Mouse (Mus musculus): ENCODE measurements around the gene Ntrk3. TPM values are rescaled to one million over a fixed set of nuclear protein-coding genes. Genes with fewer than 3 reads are reported as not detected.

Ntrk3 gene
- polyA plus RNA-seq, 1 experiment from 2014 or later: 0.52 TPM

GRCm38 (mm10) chr7:78145251-78145650 lies 592.6 kb downstream of the Ntrk3 start:
- Histone ChIP-seq H3K27me3 (ENCODE audit: control insufficient read depth, insufficient read depth, low read depth, low read length) (no peaks in the 10 kb centered on the region), H3K4me2 (ENCODE audit: low read depth, low read length) (no peak overlapping the region), H3K4me3 (ENCODE audit: low read depth, low read length) (no peak overlapping the region), H3K27ac (ENCODE audit: low read length) (no peak overlapping the region), H3K9me3 (replicated peaks; ENCODE audit: control insufficient read depth, low read length) (no peaks in the 10 kb centered on the region), H3K9ac (ENCODE audit: low read depth, low read length) (no peak overlapping the region), H3K36me3 (ENCODE audit: control insufficient read depth, insufficient read depth) (no peaks in the 10 kb centered on the region), H3K4me1 (ENCODE audit: control insufficient read depth, low read depth, low read length) (no peaks in the 10 kb centered on the region)
- 46% methylated on average over 4 of the region's 4 CpGs for WGBS (ENCODE audit: insufficient replicate concordance)
- no peak for ATAC-seq (ENCODE audit: low read depth)

GRCm38 (mm10) chr7:78144849-78145248 lies 593.0 kb downstream of the Ntrk3 start:
- Histone ChIP-seq H3K27ac (ENCODE audit: low read length) (no peak overlapping the region), H3K4me1 (ENCODE audit: control insufficient read depth, low read depth, low read length) (no peaks in the 10 kb centered on the region), H3K36me3 (ENCODE audit: control insufficient read depth, insufficient read depth) (no peaks in the 10 kb centered on the region), H3K9me3 (replicated peaks; ENCODE audit: control insufficient read depth, low read length) (no peaks in the 10 kb centered on the region), H3K9ac (ENCODE audit: low read depth, low read length) (no peak overlapping the region), H3K27me3 (ENCODE audit: control insufficient read depth, insufficient read depth, low read depth, low read length) (no peaks in the 10 kb centered on the region), H3K4me2 (ENCODE audit: low read depth, low read length) (no peak overlapping the region), H3K4me3 (ENCODE audit: low read depth, low read length) (no peak overlapping the region)
- no peak for ATAC-seq (ENCODE audit: low read depth)
- 53% methylated on average over 3 of the region's 3 CpGs for WGBS (ENCODE audit: insufficient replicate concordance)

- ATAC-seq (ENCODE audit: low read depth): no peak
- Histone ChIP-seq H3K4me3 (ENCODE audit: low read depth, low read length) (no peak overlapping the region), H3K9me3 (replicated peaks; ENCODE audit: control insufficient read depth, low read length) (no peaks in the 10 kb centered on the region), H3K27ac (ENCODE audit: low read length) (no peak overlapping the region), H3K4me1 (ENCODE audit: control insufficient read depth, low read depth, low read length) (no peaks in the 10 kb centered on the region), H3K9ac (ENCODE audit: low read depth, low read length) (no peak overlapping the region), H3K4me2 (ENCODE audit: low read depth, low read length) (no peak overlapping the region), H3K27me3 (ENCODE audit: control insufficient read depth, insufficient read depth, low read depth, low read length) (no peaks in the 10 kb centered on the region), H3K36me3 (ENCODE audit: control insufficient read depth, insufficient read depth) (no peaks in the 10 kb centered on the region)
- WGBS (ENCODE audit: insufficient replicate concordance): 63% methylated on average over 1 of the region's 1 CpGs
Observed at GRCm38 (mm10) chr7:78129966-78130365, 607.8 kb downstream of the Ntrk3 start.

Other genes starting within 250 kb of the Ntrk3 start
- 32.1 and 35.0 TPM in 2 replicates for gene Mrps11, start 45.1 kb upstream of the Ntrk3 start, polyA plus RNA-seq (2015; fragmentation: Nextera tagmentation; extraction: Ambion mirVana)
- 33.4 and 38.8 TPM in 2 replicates for gene Mrpl46, start 45.5 kb upstream of the Ntrk3 start, polyA plus RNA-seq (2015; fragmentation: Nextera tagmentation; extraction: Ambion mirVana)
- 5.8 and 6.6 TPM in 2 replicates for gene Det1, start 109.3 kb upstream of the Ntrk3 start, polyA plus RNA-seq (2015; fragmentation: Nextera tagmentation; extraction: Ambion mirVana)
- gene Aen, start 157.8 kb upstream of the Ntrk3 start, polyA plus RNA-seq (2015; fragmentation: Nextera tagmentation; extraction: Ambion mirVana): 13.6 and 13.8 TPM in 2 replicates
- gene Isg20, start 175.4 kb upstream of the Ntrk3 start, polyA plus RNA-seq (2015; fragmentation: Nextera tagmentation; extraction: Ambion mirVana): 129 and 138 TPM in 2 replicates

Data from liver, embryonic 16.5 days (tissue).